Mouse (Mus musculus) heart, postnatal 0 days (tissue): ENCODE data around the gene Fam240a.

ENCODE experiments used
- CTCF ChIP-seq: IDR thresholded peaks from 2 replicates; pipeline ENCODE4 v1.5.1; 2016; ENCODE audit warnings: antibody characterized with exemption, control low read depth, low read depth
- EP300 ChIP-seq: IDR thresholded peaks from 2 replicates; pipeline ENCODE4 v1.6.1; 2016; ENCODE audit warnings: antibody characterized with exemption, low read depth

DNA sequence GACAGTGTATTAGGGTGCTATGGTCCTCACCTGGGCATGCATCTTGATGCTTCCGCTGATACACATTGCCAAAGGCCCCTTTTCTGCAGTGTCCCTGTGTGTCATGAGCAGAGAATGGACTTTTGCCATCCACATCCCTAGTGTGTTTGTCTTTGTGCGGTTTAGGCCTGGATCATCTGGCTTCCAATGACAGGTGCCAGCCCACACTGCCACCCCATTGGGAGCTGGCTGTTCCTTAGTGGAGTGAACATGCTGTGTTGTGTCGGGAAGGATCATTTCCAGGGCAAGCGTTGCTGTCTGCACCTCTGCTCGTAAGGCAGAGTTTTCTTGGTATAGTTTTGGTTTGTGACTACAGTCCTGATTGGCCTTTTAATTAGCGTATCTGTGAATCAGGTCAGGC is 15.5 kb downstream of the Fam240a start:
- no peak for TF ChIP-seq CTCF
- no peak for TF ChIP-seq EP300
